Mouse (Mus musculus) stomach, postnatal 0 days (tissue): ENCODE results near the gene Phip.

Experiments
- CTCF ChIP-seq: IDR thresholded peaks from 2 replicates; pipeline ENCODE4 v1.5.1; 2016; ENCODE audit warnings: antibody characterized with exemption, low read depth, mild to moderate bottlenecking, moderate library complexity
- EP300 ChIP-seq: optimal IDR thresholded peaks from 2 replicates; pipeline ENCODE3; 2016; ENCODE audit warnings: antibody characterized with exemption

DNA sequence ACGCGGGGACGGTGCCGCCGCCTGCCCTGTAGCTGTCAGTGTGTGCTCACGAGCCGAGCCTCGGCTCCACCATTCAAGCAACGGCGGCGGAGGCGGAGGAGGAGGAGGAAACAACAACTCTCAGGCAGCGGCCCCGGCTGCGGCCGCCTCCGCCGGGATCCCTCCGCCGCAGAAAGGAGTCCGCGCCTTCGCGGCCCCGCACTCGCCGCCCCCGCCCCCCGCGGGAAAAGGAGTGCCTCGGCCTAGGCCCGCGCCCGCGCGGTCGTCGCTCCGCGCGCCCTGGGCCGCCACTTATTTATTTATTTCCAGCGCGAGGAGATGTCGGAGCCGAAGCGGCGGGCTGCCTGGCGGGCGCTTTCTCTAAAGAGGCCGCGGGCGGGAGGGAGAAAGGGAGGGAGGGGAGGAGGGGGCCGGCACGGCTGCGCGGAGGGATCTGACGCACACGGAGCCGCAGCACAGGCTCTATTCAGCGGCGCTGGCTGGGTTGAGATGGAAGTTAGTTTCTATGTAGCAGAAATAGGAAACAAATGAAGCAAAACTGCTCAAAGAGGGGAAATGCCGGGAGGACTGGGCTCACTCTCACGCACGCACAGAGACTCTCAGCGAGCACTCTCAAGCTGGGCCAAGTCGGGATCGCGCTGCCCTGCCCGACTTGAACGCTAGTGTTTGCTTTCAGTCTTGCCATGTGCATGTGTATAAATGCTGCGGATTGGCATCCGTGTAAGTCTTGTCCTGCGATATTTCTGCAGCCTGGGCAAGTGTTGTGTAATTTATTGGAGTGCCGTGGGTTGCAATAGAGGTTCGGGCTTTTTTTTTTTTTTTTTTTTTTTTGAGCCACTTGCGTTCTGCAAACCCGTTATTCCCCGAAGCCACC, at the start of gene Phip:
- TF ChIP-seq EP300 (no peak), CTCF (peak; percentile 23; the same call in 1 of the 2 replicates)
